Mouse (Mus musculus): ENCODE data around the gene Axin2. TPM values are rescaled to one million over a fixed set of nuclear protein-coding genes. Genes with fewer than 3 reads are reported as not detected.

The Axin2 gene
- total and polyA plus RNA-seq, 3 experiments: 14.2 to 29.9 (median 16.6) TPM

- Histone ChIP-seq H3K4me2 (ENCODE audit: insufficient read depth, low read depth, poor library complexity, severe bottlenecking) (no peak overlapping the region), H3K27ac (ENCODE audit: insufficient read depth, low read depth) (no peak overlapping the region), H3K9me3 (replicated peaks; ENCODE audit: low read length) (no peaks in the 10 kb centered on the region), H3K79me2 (replicated peaks; ENCODE audit: control insufficient read depth, extremely low read depth, insufficient read depth, poor library complexity, severe bottlenecking) (no peaks in the 10 kb centered on the region), H3K4me1 (ENCODE audit: control insufficient read depth in 1 of 2, insufficient read depth in 2 of 2) (peaks cover 14 to 27% of the 10 kb centered on the region in 2 experiments), H3K4me3 (replicated peaks in 1 of 3; ENCODE audit: low read depth in 2 of 3, low read length in 2 of 3, poor library complexity in 1 of 3) (no peak overlapping the region), H3K9ac (ENCODE audit: insufficient read depth, low read depth) (no peak overlapping the region), H3K27me3 (replicated peaks) (no peaks in the 10 kb centered on the region), H3K36me3 (replicated peaks in 1 of 2; ENCODE audit: control insufficient read depth in 1 of 2, insufficient read depth in 1 of 2, low read length in 1 of 2) (peaks cover 9 to 46% of the 10 kb centered on the region in 2 experiments)
- in situ Hi-C loops (cut with MboI; ENCODE audit: low pct_ligation_motif_present, low pct_unique_long_range_greater_than_20kb, low sequenced_read_pairs): no loop called here
- TF ChIP-seq ZNF384 (IDR thresholded peaks at IDR 0.05; ENCODE audit: low read depth, low read length) (no peak), CHD1 (IDR thresholded peaks at IDR 0.05; ENCODE audit: low read depth, low read length) (no peak), ZKSCAN1 (IDR thresholded peaks at IDR 0.05; ENCODE audit: borderline replicate concordance, low read depth, low read length) (no peak), NELFE (IDR thresholded peaks at IDR 0.05; ENCODE audit: low read depth, low read length) (no peak), ETS1 (conservative IDR thresholded peaks at IDR 0.05; ENCODE audit: low read depth, low read length) (peak; percentile 91), JUN (IDR thresholded peaks at IDR 0.05; ENCODE audit: insufficient read depth, low read depth, low read length) (peak; percentile 43; the same call in 1 of the 2 replicates), MAX (IDR thresholded peaks at IDR 0.05; ENCODE audit: low read length) (peak; percentile 84), KAT2A (IDR thresholded peaks at IDR 0.05; ENCODE audit: insufficient replicate concordance, low read length) (no peak), MEF2A (IDR thresholded peaks at IDR 0.05; ENCODE audit: borderline replicate concordance, low read depth, low read length) (peak; percentile 77), SIN3A (IDR thresholded peaks at IDR 0.05; ENCODE audit: low read length) (0 out of 2 replicates have a peak, but pooled peaks have one; percentile 52), POLR2A (IDR thresholded peaks at IDR 0.05; ENCODE audit: low read depth, low read length) (no peak), MYC (IDR thresholded peaks at IDR 0.05; ENCODE audit: low read depth, low read length) (peak; percentile 77; the same call in 1 of the 2 replicates), RCOR1 (conservative IDR thresholded peaks at IDR 0.05; ENCODE audit: low read depth, low read length) (no peak; the same call in 1 of the 2 replicates), POLR2AphosphoS2 (IDR thresholded peaks at IDR 0.05; ENCODE audit: low read depth, low read length) (no peak), IRF4 (IDR thresholded peaks at IDR 0.05; ENCODE audit: low read depth, low read length) (peak; percentile 81), JUND (conservative IDR thresholded peaks at IDR 0.05; ENCODE audit: low read depth, low read length) (peak; percentile 75), CHD2 (IDR thresholded peaks at IDR 0.05; ENCODE audit: low read length) (0 out of 2 replicates have a peak, but pooled peaks have one; percentile 13), HCFC1 (IDR thresholded peaks at IDR 0.05; ENCODE audit: low read depth, low read length) (no peak), CTCF (conservative IDR thresholded peaks at IDR 0.05 in 1 of 2, IDR thresholded peaks at IDR 0.05 in 1 of 2; ENCODE audit: low read depth in 2 of 2, low read length in 2 of 2) (no peak), ELF1 (IDR thresholded peaks at IDR 0.05; ENCODE audit: low read depth, low read length) (no peak), MAFK (IDR thresholded peaks at IDR 0.05; ENCODE audit: insufficient replicate concordance, low read length) (peak; percentile 74; the same call in 1 of the 2 replicates), USF1 (IDR thresholded peaks at IDR 0.05; ENCODE audit: low read depth, low read length) (no peak), UBTF (IDR thresholded peaks at IDR 0.05; ENCODE audit: low read depth, low read length) (no peak), MAZ (IDR thresholded peaks at IDR 0.05; ENCODE audit: low read depth, low read length) (no peak), ZC3H11A (IDR thresholded peaks at IDR 0.05; ENCODE audit: low read depth, low read length) (no peak), GABPA (IDR thresholded peaks at IDR 0.05; ENCODE audit: insufficient replicate concordance, low read depth, low read length) (no peak), RAD21 (IDR thresholded peaks at IDR 0.05; ENCODE audit: low read depth, low read length) (no peak; the same call in 1 of the 2 replicates), TCF12 (IDR thresholded peaks at IDR 0.05; ENCODE audit: low read depth, low read length) (peak; percentile 71), NRF1 (IDR thresholded peaks at IDR 0.05; ENCODE audit: low read depth, low read length) (no peak), USF2 (conservative IDR thresholded peaks at IDR 0.05; ENCODE audit: low read depth, low read length) (no peak), PAX5 (IDR thresholded peaks at IDR 0.05; ENCODE audit: low read length) (no peak), ZMIZ1 (IDR thresholded peaks at IDR 0.05; ENCODE audit: low read depth, low read length) (no peak), E2F4 (IDR thresholded peaks at IDR 0.05; ENCODE audit: insufficient replicate concordance, low read depth, low read length) (no peak), EP300 (IDR thresholded peaks at IDR 0.05; ENCODE audit: low read length) (peak; percentile 95), SMC3 (IDR thresholded peaks at IDR 0.05; ENCODE audit: low read depth, low read length) (peak; percentile 19; the same call in 1 of the 2 replicates), TBP (conservative IDR thresholded peaks at IDR 0.05; ENCODE audit: low read depth, low read length) (no peak), BHLHE40 (IDR thresholded peaks at IDR 0.05; ENCODE audit: low read depth, low read length) (peak; percentile 99), MXI1 (IDR thresholded peaks at IDR 0.05; ENCODE audit: low read depth, low read length) (no peak; the same call in 1 of the 2 replicates)
- dilution Hi-C loops (cut with MboI; ENCODE audit: extremely low pct_ligation_motif_present, extremely low pct_unique_long_range_greater_than_20kb, low sequenced_read_pairs): no loop called here
- DNase-seq (ENCODE audit: extremely low read depth): peak; percentile 83
Measured at GRCm38 (mm10) chr11:108952343-108952742, 32.2 kb downstream of the Axin2 start.
